Mouse (Mus musculus) G1E-ER4 (cell line): ENCODE data around the gene Capza2. TPM values are rescaled to one million over a fixed set of nuclear protein-coding genes. Genes with fewer than 3 reads are reported as not detected.

Experiments used
- GATA1 ChIP-seq: IDR thresholded peaks from one replicate; pipeline ENCODE4 v1.8.0; 2012; ENCODE audit warnings: low read length, inconsistent platforms
- polyA plus RNA-seq: library from polyadenylated mRNA; stranded (reverse); fragments of >175 nt; gene quantifications from 2 replicates; pipeline ENCODE4 v1.2.3, GENCODE M21; 2012

Capza2 gene
- polyA plus RNA-seq, 1 experiment, result 13.4 TPM

- no peak for TF ChIP-seq GATA1
These were observed 39.2 kb downstream of the Capza2 start for GRCm38 (mm10) chr6:17675019-17675756.

GRCm38 (mm10) chr6:17677008-17677407 is 41.0 kb downstream of the Capza2 start:
- no peak for TF ChIP-seq GATA1

GRCm38 (mm10) chr6:17680266-17680925 is 44.4 kb downstream of the Capza2 start:
- no peak for TF ChIP-seq GATA1

- no peak for TF ChIP-seq GATA1
These were observed 45.8 kb downstream of the Capza2 start for GRCm38 (mm10) chr6:17681810-17682209.

GRCm38 (mm10) chr6:17688676-17689075 is 52.6 kb downstream of the Capza2 start:
- TF ChIP-seq GATA1, result no peak

GRCm38 (mm10) chr6:17692647-17693046 is 56.6 kb downstream of the Capza2 start, which contains the start of gene St7:
Gene St7, plus strand, starts transcription at chr6:17692933.
- TF ChIP-seq GATA1, result no peak

- no peak for TF ChIP-seq GATA1
These were observed 57.9 kb downstream of the Capza2 start for GRCm38 (mm10) chr6:17693726-17694549.

GRCm38 (mm10) chr6:17694550-17694951 is 58.5 kb downstream of the Capza2 start:
- TF ChIP-seq GATA1, result no peak

GRCm38 (mm10) chr6:17696321-17696734 is 60.3 kb downstream of the Capza2 start:
- TF ChIP-seq GATA1, result no peak

- TF ChIP-seq GATA1, result no peak
These were observed 65.0 kb downstream of the Capza2 start for GRCm38 (mm10) chr6:17700936-17701612.

GRCm38 (mm10) chr6:17705973-17706372 is 69.9 kb downstream of the Capza2 start:
- no peak for TF ChIP-seq GATA1

Other genes starting within 250 kb of the Capza2 start
- gene Met, start 172.4 kb upstream of the Capza2 start, polyA plus RNA-seq, result not detected in 2 replicates
- 4.2 and 5.5 TPM in 2 replicates for gene St7, start 56.7 kb downstream of the Capza2 start, polyA plus RNA-seq